Mouse (Mus musculus) WW6 (cell line): ENCODE measurements around the gene Slc9c1.
"Not testable (repeated sequence)": the region's sequence is repeated elsewhere in the genome, so short reads cannot be mapped to it uniquely, and the experiment has no call there.

Experiments
- DNase-seq: peaks from one replicate; pipeline ENCODE4 v3.0.0-alpha.2; 2013; ENCODE audit warnings: low read depth, low spot score

Slc9c1 gene

DNA sequence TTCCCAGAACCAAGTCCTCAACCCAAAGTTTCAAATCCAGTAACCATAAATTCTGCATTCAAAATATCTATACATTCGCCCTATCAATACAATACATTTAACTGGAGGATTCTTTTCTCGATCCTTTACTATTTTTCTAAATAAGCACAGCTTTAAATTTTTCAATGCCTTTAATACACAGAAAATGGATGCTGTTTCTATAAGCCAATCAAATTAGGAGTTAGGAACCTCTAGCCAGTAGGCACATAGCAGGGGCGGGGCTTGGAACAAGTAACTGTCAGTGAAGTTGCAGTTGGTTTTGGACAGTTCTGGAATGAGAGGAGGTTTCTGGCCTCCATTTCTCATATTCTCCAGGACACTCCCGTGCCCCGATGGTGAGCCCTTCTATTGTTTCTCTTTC is at the start of gene Slc9c1:
Gene Slc9c1, plus strand, starts transcription at position 301 of the 400 bp plus-strand sequence.
- no peak for DNase-seq

DNA sequence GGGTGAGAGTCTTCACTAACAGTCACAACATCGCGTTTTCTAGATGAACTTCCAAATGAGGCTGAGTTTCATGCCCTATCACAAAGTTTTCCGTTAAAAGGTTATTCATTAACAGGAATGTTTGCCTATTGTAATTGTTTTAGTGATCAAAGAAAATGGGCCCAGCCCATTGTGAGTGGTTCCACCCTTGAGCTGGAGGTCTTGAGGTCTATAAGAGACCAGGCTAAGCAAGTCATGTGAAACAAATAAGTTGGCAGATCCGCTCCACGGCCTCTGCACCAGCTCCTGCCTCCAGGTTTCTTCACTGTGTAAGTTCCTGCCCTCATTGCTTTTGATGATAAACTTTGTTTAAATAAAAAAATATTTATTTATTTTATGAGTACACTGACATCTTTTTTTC is 42.2 kb upstream of the Slc9c1 start, which contains the start of gene Gm609:
Gene Gm609, minus strand, starts transcription at position 43 of the 400 bp plus-strand sequence.
- no peak for DNase-seq

DNA sequence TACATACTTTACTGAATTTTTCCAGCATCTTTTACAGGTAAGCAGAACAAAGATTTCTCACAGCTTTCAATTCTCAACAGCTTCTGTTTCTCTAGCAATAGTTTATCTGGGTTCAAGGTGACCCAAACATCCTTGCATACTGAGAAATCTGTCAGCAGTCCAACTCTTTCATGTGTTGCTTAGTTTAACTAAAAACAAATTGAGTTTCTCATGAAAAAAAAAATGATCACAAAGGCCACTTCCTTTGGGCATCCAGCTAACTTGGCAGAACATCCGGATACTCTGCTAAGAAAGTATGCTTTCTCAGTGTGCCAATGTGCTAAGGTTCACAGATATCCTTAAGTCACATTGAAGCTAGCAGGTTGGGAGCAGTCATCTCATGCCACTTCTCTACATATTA is 39.8 kb upstream of the Slc9c1 start:
- no peak for DNase-seq

DNA sequence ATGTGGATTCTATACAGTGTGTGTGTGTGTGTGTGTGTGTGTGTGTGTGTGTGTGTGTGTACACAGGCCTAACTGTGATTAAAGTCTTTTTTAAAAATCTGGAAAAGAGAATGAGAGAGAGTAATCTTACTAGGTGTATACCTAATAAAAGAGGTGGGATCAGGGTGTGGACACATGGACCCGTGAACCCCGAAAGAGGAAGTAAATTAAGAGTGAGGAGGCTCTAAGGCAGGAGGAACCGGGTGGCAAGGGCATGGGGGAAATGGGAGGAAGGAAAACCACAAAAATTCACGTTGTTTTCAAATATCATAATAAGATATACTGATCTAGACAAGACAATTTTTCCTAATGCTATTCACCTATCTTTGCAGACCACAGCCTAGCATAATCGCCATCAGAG is 9.6 kb upstream of the Slc9c1 start:
- no peak for DNase-seq

DNA sequence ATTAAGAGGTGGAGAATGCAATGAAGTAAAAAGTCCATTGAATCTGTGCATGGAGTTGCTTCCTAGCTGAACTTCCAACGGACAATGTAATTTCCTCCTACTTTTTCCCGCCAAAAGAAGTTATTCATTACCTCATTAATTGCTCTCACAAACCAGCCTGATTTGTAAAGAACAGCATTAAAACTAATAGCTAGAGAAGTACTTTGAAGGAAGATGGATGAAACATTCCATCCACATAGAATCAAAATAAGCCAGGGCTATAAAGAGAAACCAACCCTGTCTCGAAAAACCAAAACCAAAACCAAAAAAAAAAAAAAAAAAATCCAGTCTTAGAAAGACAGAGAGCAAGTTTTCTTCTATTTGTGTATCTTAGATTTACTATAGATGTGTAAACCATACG is 3.2 kb upstream of the Slc9c1 start, which contains the start of gene Gm17783:
Gene Gm17783, minus strand, starts transcription at position 101 of the 400 bp plus-strand sequence.
- DNase-seq = no peak

DNA sequence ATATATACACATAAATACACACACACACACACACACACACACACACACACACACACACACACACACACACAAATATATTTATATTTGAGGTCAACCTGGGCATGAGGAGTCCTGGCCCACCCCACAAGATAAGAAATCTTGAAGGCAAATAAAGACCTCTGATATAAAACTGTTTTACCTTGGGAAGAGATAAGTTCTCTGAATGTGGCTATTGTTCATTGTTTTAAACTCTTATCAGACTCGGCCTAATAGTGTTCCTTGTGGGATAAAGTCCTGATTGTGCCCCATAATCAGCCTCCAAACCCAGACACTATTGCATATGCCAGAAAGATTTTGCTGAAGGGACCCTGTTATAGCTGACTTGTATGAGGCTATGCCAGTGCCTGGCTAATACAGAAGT is 3.2 kb downstream of the Slc9c1 start:
- not testable (repeated sequence) for DNase-seq

DNA sequence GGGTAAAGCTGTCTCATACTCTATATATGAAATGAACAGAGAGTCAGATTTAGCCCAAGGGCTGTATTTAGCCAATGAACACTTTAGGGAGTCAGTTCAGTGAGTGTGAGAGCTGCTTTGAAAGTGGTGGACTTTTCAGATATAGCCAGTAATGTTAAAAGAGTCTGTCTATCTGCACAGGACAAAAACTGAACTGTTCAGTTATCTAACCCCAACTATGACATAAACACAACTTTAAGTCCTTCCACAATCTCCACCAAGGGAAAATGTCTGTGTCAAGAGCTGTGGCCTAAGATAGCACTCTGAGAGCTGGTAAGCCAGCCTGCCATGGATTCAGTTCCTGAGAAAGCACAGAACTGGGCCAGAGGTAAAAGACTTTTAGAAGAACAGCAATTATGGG is 7.0 kb downstream of the Slc9c1 start:
- DNase-seq = no peak

DNA sequence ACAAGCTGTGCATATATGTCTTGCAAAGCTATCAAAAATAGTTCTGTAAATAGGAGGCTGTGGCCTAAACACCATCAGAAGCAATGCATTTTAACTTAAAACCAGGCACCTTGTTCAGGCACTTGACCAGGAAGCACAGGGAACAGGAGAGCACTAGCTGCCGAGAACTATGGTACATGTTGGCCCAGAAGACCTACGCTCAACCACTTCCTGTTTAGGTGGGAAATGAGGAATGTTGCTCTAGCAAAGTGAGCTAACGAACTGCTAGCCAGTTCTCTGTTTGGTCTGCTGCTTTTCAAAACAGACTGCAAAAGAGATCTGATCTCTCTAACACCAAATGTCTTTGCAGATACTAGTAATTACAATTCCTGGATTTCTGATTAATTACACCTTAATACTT is 9.2 kb downstream of the Slc9c1 start:
- no peak for DNase-seq

DNA sequence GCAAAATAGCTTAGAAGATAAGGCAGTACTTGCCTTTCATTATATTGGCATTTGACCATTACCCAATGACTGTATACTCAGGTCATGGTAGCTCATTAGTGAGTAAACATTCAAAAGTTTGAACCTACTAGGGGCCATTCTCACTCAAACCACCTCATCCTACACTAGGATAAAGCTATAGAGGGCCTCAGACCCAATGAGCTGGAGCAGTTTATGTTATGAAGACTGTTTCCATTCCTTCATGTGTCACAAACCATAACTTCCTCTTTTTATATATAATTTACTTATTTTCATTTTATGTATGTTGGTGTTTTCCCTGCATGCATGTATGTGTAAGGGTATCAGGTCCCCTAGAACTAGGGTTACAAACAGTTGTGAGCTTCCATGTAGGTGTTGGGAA is 12.9 kb downstream of the Slc9c1 start:
- no peak for DNase-seq

DNA sequence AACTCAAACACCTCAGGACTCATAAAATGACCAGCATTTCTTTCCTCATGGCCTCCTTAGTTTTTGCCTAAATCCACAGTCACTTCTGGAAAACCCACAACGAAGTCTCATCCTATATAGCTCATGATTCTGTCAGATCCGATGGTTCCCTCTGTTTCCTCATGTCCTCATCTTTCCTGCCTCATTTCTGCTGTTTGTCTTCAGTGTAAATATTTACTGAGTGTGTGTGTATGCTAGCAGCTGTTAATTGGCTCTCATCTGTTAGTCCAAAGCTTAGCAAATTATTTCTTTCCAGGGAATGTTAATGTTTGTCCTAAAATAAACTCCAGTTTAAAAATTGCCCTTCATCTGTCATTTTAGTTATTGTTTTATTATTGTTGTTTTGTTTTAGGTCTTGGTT is 16.5 kb downstream of the Slc9c1 start:
- no peak for DNase-seq

DNA sequence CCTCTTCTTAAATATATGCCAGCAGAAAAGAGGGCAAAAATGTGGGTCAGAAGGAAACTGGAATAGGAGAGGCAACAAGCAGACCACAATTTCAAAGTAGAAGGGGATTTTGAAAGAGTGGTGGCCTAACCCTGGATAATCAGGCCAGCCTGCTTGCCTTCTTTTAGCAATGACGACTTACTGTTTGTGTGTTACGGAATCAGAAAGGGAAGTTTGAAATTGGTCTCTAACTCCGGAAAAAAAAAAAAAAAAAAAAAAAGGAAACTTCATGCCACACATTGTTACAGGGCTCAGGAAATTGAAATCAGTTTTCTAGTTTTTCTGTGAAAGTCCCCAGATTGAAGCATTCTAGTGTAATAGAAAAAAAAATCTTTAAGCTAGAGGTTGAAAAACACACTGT is 26.6 kb downstream of the Slc9c1 start:
- DNase-seq = no peak

DNA sequence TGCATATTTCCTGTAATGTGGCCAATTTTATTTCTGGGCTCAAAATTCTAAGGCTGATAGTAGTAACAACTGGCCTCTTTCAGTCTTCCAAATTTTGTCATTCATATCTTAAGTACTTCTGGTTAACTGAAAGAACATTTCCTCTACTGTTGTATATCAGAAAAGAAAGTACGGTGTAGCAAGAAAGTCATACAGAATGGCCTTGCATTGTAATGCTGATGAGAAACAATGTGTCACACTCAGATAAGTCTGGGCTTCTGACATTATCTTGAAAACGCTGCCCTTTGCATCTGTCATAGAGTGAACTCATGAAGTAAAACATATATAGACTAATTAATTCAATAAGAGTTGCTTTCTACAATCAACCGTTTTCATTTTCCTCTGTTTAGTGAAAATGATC is 37.2 kb downstream of the Slc9c1 start:
- DNase-seq = no peak

DNA sequence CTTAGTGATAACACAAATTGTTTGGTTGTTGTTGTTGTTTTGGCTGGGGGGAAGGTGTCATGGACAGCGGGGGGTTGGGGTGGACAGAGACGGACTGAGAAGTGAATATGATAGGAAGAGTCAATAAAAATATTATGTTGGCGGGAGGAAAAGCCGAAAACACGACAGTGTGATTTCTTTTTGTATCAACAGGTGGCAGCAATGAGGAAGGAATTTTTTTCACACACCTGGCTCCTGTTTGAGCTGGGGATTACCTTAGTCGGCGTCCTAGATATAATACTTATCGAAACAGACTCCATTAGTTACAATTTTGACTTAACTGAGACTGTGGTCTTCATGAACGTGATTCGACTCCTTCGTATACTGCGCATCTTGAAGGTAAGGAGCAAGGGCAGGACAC is 44.8 kb downstream of the Slc9c1 start:
- DNase-seq = no peak

DNA sequence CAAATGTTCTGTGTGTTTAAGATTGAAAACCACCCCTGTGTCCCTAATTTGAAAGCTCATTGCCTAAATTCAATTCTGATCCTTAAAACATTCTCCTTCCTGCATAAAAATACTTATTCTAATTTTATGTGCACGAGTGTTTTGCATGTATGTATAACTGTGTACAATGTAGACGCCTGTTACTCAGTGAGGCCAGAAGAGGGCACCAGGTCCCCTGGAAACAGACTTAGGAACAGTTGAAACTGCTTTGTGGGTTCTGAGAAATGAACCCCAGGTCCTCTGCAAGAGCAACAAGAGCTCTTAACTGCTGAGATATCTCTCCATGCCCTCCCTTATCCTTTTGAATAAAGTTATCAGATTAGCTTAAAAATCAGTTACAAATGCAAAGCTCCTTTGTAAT is 47.4 kb downstream of the Slc9c1 start:
- DNase-seq = no peak

DNA sequence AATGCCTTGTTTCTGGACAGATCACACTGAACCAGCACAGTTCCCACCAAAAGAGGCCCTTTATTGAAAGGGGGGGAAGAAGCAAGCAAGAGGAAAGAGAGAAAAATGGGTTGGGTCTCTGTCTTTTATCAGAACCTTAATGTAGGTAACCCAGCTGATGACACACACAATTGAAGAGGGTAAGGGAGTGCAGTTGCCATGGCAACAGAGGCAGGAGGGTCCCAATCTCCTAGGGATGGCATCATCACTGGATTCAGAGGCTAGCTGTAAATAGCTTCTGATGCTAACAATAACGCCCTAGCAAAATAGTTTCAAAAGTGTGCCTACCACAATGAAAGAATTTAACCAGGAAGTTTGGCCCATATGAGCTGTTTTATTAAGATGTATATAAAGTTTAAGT is 58.5 kb downstream of the Slc9c1 start:
- no peak for DNase-seq

DNA sequence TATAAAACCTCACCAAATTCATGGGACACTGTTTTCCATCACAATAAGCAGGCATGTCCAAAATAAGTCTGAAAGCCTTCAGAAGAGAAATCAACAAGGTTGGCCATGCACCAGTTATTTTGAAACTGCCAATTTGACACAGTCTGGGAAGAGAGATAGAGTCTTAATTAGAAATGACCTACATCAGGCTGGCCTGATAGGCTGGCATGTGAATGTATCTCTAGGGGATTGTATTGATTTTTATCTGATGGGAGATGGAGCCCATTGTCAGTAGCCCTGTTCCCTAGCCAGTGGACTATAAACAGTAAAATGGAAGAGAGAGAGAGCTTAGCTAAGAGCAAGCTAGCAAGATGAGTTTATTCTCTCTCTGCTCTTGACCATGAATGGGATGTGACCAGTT is 60.4 kb downstream of the Slc9c1 start:
- no peak for DNase-seq

DNA sequence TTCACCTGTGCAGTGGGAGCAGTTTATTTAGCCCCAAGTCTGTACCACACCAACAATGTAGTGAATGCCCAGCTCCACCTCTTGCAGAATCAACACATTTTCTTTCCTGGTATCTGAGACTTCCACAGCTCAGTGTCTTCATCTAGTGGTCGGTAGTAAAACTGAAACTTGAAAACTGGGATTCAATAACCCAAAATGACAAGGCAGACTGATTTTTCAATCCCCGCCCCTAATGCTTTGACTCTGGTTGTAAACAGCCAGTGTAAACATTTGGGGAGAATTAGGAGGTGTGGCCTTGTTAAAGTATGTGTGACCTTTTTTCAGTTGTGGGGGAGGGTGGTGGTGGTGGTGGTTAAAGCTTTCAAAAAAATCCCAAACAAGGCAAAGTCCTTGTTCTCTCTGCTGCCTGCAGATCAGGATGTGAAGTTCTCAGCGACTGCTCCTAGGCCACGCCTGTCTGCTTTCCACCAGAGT is 73.4 kb downstream of the Slc9c1 start:
- no peak for DNase-seq

DNA sequence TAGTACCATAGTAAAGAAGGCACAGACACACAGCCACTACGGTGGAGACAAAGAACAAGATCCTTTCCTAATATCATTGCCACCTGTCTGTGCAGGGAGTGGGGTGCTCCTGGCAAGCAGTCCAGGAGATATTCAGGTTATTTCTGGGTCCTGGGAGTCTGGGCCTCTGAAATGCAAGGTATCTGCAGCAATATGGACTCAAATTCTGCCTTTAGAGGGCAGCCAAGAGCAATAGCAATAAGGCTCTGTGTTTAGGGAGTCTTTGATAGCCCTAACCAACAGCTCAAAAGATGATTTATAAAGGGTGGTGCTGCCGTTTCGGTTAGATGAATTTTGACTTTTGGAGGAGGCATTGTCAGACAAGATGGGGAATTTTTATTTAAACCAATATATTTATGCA is 74.2 kb downstream of the Slc9c1 start:
- no peak for DNase-seq

DNA sequence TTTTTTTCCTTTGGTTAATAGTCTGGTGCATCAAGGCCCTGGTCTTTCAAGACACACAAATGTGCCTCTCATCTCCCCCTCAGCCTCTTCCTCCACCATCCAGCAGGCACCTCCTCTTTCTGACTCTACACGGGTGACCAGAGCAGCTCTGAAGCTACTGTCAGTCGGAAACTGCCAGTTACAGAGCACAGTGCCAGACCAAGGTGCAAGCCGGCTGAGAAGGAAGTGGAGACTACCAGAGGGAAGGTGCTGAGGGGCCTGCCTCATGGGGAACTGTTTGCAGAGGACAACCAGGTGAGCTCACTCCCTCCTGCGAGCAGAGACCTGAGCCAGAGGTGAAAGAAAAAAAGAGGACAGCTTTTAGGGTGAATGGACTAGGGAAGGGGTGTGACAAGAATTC is 75.2 kb downstream of the Slc9c1 start, which contains the start of gene Gcsam:
Gene Gcsam, plus strand, starts transcription at position 114 of the 400 bp plus-strand sequence.
- DNase-seq = no peak

DNA sequence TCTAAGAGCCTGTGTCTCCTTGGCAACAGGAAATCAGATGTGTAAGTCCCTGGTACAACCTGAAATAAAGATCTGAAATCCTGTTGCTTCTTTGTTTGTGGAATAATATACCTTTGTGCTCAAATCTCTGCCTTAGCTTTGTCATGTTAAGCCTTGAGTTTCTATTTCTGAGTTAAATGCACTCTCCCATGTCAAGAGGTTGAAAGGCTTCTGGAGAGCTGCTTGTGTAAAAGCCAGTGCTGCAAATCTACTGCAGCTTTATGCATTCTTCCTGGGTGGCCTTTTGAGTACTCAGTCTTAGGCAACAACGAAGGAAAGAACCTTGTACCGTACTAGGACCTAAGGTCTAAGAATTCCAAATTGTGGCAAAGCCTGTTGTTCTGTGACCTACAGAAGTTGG is 78.1 kb downstream of the Slc9c1 start:
- DNase-seq = no peak

DNA sequence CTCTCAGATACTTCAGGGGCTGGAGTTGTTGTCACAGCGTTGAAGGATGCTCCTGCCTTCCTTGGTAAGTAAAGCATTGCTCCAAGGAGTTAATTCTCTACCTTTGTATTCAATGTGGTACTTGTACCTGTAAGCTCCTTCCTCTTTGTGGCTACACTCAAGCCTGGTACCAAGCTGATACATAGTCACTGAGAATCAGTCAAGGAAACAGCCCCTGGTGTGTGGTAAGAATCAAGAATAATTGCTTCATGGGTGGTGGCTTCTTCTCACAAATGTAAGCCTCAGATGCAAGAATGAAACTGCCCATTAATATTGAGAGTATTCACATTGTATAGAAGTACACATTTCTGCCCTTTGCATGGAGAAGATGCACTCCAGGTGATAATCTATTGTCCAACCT is 80.8 kb downstream of the Slc9c1 start:
- DNase-seq = no peak

DNA sequence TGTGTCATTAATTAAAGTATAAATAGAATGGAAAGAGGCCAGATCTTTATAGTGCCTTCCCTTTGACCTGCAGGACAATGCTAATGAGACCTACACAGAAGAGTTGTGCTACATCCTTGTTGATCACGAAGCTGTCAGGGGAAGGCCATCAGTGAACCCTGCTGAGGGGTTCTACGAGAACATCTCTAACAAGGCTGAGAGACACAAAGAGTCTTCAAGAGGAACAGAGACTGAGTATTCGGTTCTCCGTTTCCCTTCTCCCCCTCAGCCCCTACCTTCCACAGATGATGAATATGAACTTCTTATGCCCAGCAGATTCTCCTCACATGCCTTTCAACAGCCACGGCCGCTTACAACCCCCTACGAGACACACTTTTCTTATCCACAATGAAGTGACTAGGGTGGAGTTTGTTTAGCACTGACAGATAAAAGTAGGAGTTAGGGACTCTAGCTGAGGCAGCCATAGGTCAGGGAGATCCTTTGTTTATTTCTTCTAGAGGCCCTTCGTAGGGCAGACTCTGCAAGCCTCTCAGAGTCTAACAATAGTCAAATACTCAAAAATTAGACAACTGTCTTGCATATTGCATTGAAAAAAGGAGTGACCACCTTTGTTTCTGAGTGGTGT is 84.8 kb downstream of the Slc9c1 start:
- no peak for DNase-seq

DNA sequence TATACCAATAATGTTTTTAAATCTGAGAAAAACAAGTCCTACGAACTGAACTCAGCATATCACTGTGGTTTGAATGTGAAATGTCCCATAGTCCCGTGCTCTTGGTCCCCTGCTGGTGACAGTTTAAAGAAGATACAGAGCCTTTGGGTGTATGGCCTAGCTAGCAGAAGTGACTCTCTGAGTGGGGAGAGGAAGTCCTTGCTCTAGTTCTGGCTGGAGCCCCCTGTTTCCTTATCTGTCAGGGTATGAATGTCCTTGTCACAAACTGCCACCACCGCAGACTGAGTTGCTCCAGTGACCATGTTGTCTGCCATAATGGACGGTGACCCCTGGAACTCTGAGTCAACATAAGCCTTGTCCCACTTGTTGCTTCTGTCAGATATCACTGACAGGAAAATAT is 88.1 kb downstream of the Slc9c1 start:
- DNase-seq = no peak

DNA sequence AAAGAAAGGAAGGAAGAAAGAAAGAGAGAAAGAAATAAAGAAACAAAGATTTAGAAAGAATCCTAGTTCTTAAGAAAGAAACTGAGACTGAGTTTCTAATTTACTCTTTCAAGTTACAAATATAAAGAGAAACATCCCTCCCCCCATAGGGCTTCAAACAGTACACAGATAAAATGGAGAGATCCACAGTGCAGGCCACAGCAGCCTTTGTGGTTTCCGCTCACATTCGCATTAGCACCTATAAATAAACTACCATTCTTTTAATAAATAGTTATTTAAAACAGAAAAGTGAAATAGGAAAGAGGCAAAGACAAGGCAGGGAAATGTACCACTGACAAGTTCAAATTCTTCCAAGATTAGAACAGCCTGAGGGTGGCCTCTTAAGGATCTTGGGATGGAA is 89.7 kb downstream of the Slc9c1 start:
- no peak for DNase-seq
